Mouse (Mus musculus): ENCODE measurements around the gene Gm3138. TPM values are rescaled to one million over a fixed set of nuclear protein-coding genes. Genes with fewer than 3 reads are reported as not detected.

Gm3138 gene
- total RNA-seq (2023), result not detected

DNA sequence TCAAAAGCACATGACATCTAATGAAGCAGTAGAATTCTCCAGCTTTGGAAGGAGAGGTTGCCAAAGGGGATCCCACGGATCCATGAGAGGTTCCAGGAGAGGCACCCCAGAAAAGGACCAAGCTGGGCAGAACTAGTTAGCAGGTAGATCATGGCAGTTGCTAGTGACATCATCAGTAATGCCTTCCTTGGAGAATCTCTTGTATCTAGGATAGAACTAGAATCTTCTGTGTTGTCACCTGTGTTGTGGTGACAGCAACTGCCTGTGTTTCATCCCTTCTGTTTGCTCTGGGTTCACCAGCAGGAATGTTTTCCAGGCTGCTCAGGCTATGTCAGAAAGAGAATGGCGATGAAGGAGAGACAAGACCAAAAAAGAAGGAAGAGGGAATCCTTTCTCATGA is at the start of gene Gm3138:
Gene Gm3138 (plus strand): TSS at position 301 of the 400 bp plus-strand sequence.

Other genes starting within 250 kb of the Gm3138 start
- not detected for gene Gm5796, start 225.7 kb upstream of the Gm3138 start, total RNA-seq (2023)
- not detected for gene Gm3115, start 165.5 kb upstream of the Gm3138 start, total RNA-seq (2023)
- not detected for gene Gm8108, start 139.1 kb upstream of the Gm3138 start, total RNA-seq (2023)
- gene Gm3127, start 84.6 kb upstream of the Gm3138 start, total RNA-seq (2023), result not detected
- gene Gm2974, start 67.1 kb upstream of the Gm3138 start, total RNA-seq (2023), result not detected
- gene Gm3149, start 67.7 kb downstream of the Gm3138 start, total RNA-seq (2023), result not detected
- gene 2610042L04Rik, start 85.1 kb downstream of the Gm3138 start, total RNA-seq (2023), result not detected
- gene Gm3159, start 147.9 kb downstream of the Gm3138 start, total RNA-seq (2023), result not detected
- not detected for gene Gm3164, start 165.8 kb downstream of the Gm3138 start, total RNA-seq (2023)
- gene Gm3173, start 181.4 kb downstream of the Gm3138 start, total RNA-seq (2023), result not detected
- not detected for gene Gm3182, start 232.1 kb downstream of the Gm3138 start, total RNA-seq (2023)

Measured in B cell, adult 67 days (primary cell).